Mouse (Mus musculus) granulocyte monocyte progenitor cell, adult 5-6 weeks (primary cell): Measurements from ENCODE around the gene Vmn1r15. TPM values are rescaled to one million over a fixed set of nuclear protein-coding genes. Genes with fewer than 3 reads are reported as not detected.

Source experiments
- ATAC-seq: replicated peaks from 2 replicates; pipeline ENCODE4 v1.8.0; 2016; ENCODE audit warnings: mild to moderate bottlenecking, moderate TSS enrichment, inconsistent platforms; ENCODE audit not compliant: poor library complexity, severe bottlenecking
- total RNA-seq, 2 experiments: library from RNA; stranded (forward) in 1 of 2; stranded (reverse) in 1 of 2; fragments of 200-712, 200-1000 nt in 1 of 2; fragments of >200 nt in 1 of 2; fragmentation: Nextera tagmentation in 1 of 2; gene quantifications; 2 replicates each; pipeline ENCODE4 v1.2.3; 2014 to 2017

Gene Vmn1r15
- total RNA-seq (2014; fragmentation: Nextera tagmentation) (not detected in 2 replicates), total RNA-seq (2017) (not detected in 2 replicates)

GRCm38 (mm10) chr6:57257652-57258051, at the start of gene Vmn1r15:
Gene Vmn1r15 (plus strand): TSS chr6:57257952.
- no peak for ATAC-seq

DNA sequence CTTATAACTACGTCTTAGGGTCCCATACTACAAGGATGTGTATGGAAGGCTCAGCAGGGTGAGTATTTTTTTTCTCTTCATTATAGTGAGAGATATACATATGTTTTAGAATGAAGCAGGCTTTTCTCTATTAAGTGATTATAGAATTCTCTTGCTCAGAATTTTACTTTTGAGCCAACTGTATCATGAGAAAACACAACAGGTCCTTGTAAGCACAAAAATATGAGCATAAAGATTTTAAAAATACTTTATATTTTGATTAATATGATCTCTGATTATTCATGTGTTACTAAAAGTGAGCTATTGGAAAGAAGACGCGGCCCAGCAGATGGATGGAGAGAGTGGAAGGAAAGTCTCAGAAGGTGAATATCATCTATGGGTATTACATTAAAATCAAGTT, 26.4 kb upstream of the Vmn1r15 start, which contains the start of gene Vmn1r14:
Vmn1r14 (plus strand) TSS at position 301 of the 400 bp plus-strand sequence.
- ATAC-seq: no peak

GRCm38 (mm10) chr6:57260990-57261389, 3.2 kb downstream of the Vmn1r15 start:
- no peak for ATAC-seq

DNA sequence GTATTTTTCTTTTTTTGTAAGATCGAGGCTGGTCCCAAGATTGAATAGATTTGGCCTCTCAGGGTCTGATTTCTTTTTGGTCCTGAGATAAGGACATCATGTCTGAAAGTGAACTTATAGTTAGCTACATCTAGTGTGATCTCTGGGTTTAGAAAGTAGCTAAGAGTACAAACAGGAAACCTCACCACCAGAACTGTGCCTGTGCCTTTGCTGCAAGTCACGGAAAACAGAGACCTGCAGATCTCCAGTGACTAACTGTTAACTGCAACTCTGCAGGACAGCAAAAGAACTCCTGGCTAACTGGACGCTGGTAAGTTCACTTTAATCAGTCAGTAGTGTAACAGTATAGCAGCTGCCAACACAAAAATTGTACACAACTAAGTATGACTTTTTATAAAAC, 14.1 kb downstream of the Vmn1r15 start:
- no peak for ATAC-seq

GRCm38 (mm10) chr6:57272517-57272916, 14.8 kb downstream of the Vmn1r15 start:
- no peak for ATAC-seq

- ATAC-seq: no peak
Measured at GRCm38 (mm10) chr6:57278952-57279351, 21.2 kb downstream of the Vmn1r15 start.

Other genes starting within 250 kb of the Vmn1r15 start
- not detected in 2 replicates for gene Vmn1r7, start 232.6 kb upstream of the Vmn1r15 start, total RNA-seq (2014; fragmentation: Nextera tagmentation)
- gene Vmn1r7, start 232.6 kb upstream of the Vmn1r15 start, total RNA-seq (2017): not detected in 2 replicates
- not detected in 2 replicates for gene Vmn1r8, start 225.7 kb upstream of the Vmn1r15 start, total RNA-seq (2014; fragmentation: Nextera tagmentation)
- not detected in 2 replicates for gene Vmn1r8, start 225.7 kb upstream of the Vmn1r15 start, total RNA-seq (2017)
- not detected in 2 replicates for gene Vmn1r9, start 191.2 kb upstream of the Vmn1r15 start, total RNA-seq (2014; fragmentation: Nextera tagmentation)
- not detected in 2 replicates for gene Vmn1r9, start 191.2 kb upstream of the Vmn1r15 start, total RNA-seq (2017)
- gene Vmn1r10, start 148.5 kb upstream of the Vmn1r15 start, total RNA-seq (2014; fragmentation: Nextera tagmentation): not detected in 2 replicates
- gene Vmn1r10, start 148.5 kb upstream of the Vmn1r15 start, total RNA-seq (2017): not detected in 2 replicates
- not detected in 2 replicates for gene Vmn1r11, start 124.5 kb upstream of the Vmn1r15 start, total RNA-seq (2014; fragmentation: Nextera tagmentation)
- gene Vmn1r11, start 124.5 kb upstream of the Vmn1r15 start, total RNA-seq (2017): not detected in 2 replicates
- gene Vmn1r12, start 101.0 kb upstream of the Vmn1r15 start, total RNA-seq (2014; fragmentation: Nextera tagmentation): not detected in 2 replicates
- not detected in 2 replicates for gene Vmn1r12, start 101.0 kb upstream of the Vmn1r15 start, total RNA-seq (2017)
- gene Vmn1r13, start 54.7 kb upstream of the Vmn1r15 start, total RNA-seq (2014; fragmentation: Nextera tagmentation): not detected in 2 replicates
- gene Vmn1r13, start 54.7 kb upstream of the Vmn1r15 start, total RNA-seq (2017): not detected in 2 replicates
- gene Vmn1r14, start 26.3 kb upstream of the Vmn1r15 start, total RNA-seq (2014; fragmentation: Nextera tagmentation): not detected in 2 replicates
- not detected in 2 replicates for gene Vmn1r14, start 26.3 kb upstream of the Vmn1r15 start, total RNA-seq (2017)
- not detected in 2 replicates for gene Vmn1r16, start 71.5 kb downstream of the Vmn1r15 start, total RNA-seq (2014; fragmentation: Nextera tagmentation)
- gene Vmn1r16, start 71.5 kb downstream of the Vmn1r15 start, total RNA-seq (2017): not detected in 2 replicates
- gene Vmn1r17, start 105.8 kb downstream of the Vmn1r15 start, total RNA-seq (2014; fragmentation: Nextera tagmentation): not detected in 2 replicates
- gene Vmn1r17, start 105.8 kb downstream of the Vmn1r15 start, total RNA-seq (2017): not detected in 2 replicates
- not detected in 2 replicates for gene Vmn1r18, start 137.8 kb downstream of the Vmn1r15 start, total RNA-seq (2014; fragmentation: Nextera tagmentation)
- gene Vmn1r18, start 137.8 kb downstream of the Vmn1r15 start, total RNA-seq (2017): not detected in 2 replicates
- not detected in 2 replicates for gene Vmn1r19, start 145.8 kb downstream of the Vmn1r15 start, total RNA-seq (2014; fragmentation: Nextera tagmentation)
- gene Vmn1r19, start 145.8 kb downstream of the Vmn1r15 start, total RNA-seq (2017): not detected in 2 replicates
- not detected in 2 replicates for gene Vmn1r20, start 171.0 kb downstream of the Vmn1r15 start, total RNA-seq (2014; fragmentation: Nextera tagmentation)
- not detected in 2 replicates for gene Vmn1r20, start 171.0 kb downstream of the Vmn1r15 start, total RNA-seq (2017)